Mouse (Mus musculus): ENCODE measurements around the gene Sfmbt2. TPM values are rescaled to one million over a fixed set of nuclear protein-coding genes. Genes with fewer than 3 reads are reported as not detected.

The Sfmbt2 gene
- total RNA-seq, 1 experiment from 2014 or later, result 8.0 TPM

GRCm38 (mm10) chr2:10370687-10371458 is 563 bp downstream of the Sfmbt2 start:
- ATAC-seq (ENCODE audit: extremely low read depth, insufficient number of reproducible peaks, low FRiP score, poor library complexity, severe bottlenecking), result no peak

GRCm38 (mm10) chr2:10371459-10371817 is 1.1 kb downstream of the Sfmbt2 start:
- ATAC-seq (ENCODE audit: extremely low read depth, insufficient number of reproducible peaks, low FRiP score, poor library complexity, severe bottlenecking), result no peak

GRCm38 (mm10) chr2:10371899-10372298 is 1.6 kb downstream of the Sfmbt2 start:
- ATAC-seq (ENCODE audit: extremely low read depth, insufficient number of reproducible peaks, low FRiP score, poor library complexity, severe bottlenecking), result no peak

GRCm38 (mm10) chr2:10372321-10372723 is 2.0 kb downstream of the Sfmbt2 start:
- ATAC-seq (ENCODE audit: extremely low read depth, insufficient number of reproducible peaks, low FRiP score, poor library complexity, severe bottlenecking), result peak; percentile 30; the same call in 1 of the 2 replicates

GRCm38 (mm10) chr2:10372776-10373507 is 2.6 kb downstream of the Sfmbt2 start:
- no peak for ATAC-seq (ENCODE audit: extremely low read depth, insufficient number of reproducible peaks, low FRiP score, poor library complexity, severe bottlenecking)

GRCm38 (mm10) chr2:10373508-10374206 is 3.3 kb downstream of the Sfmbt2 start:
- 0 out of 2 replicates have a peak, but pooled peaks have one; percentile 30 for ATAC-seq (ENCODE audit: extremely low read depth, insufficient number of reproducible peaks, low FRiP score, poor library complexity, severe bottlenecking)

- ATAC-seq (ENCODE audit: extremely low read depth, insufficient number of reproducible peaks, low FRiP score, poor library complexity, severe bottlenecking), result no peak
Observed at GRCm38 (mm10) chr2:10374207-10375023, 4.1 kb downstream of the Sfmbt2 start.

GRCm38 (mm10) chr2:10375024-10375372 is 4.7 kb downstream of the Sfmbt2 start:
- ATAC-seq (ENCODE audit: extremely low read depth, insufficient number of reproducible peaks, low FRiP score, poor library complexity, severe bottlenecking), result no peak

- ATAC-seq (ENCODE audit: extremely low read depth, insufficient number of reproducible peaks, low FRiP score, poor library complexity, severe bottlenecking), result no peak
Observed at GRCm38 (mm10) chr2:10389988-10390387, 19.7 kb downstream of the Sfmbt2 start.

GRCm38 (mm10) chr2:10390791-10391190 is 20.5 kb downstream of the Sfmbt2 start:
- no peak for ATAC-seq (ENCODE audit: extremely low read depth, insufficient number of reproducible peaks, low FRiP score, poor library complexity, severe bottlenecking)

- no peak for ATAC-seq (ENCODE audit: extremely low read depth, insufficient number of reproducible peaks, low FRiP score, poor library complexity, severe bottlenecking)
Observed at GRCm38 (mm10) chr2:10395143-10395542, 24.8 kb downstream of the Sfmbt2 start.

- ATAC-seq (ENCODE audit: extremely low read depth, insufficient number of reproducible peaks, low FRiP score, poor library complexity, severe bottlenecking), result no peak
Observed at GRCm38 (mm10) chr2:10397790-10398189, 27.5 kb downstream of the Sfmbt2 start.

- ATAC-seq (ENCODE audit: extremely low read depth, insufficient number of reproducible peaks, low FRiP score, poor library complexity, severe bottlenecking), result no peak
Observed at GRCm38 (mm10) chr2:10406151-10406550, 35.8 kb downstream of the Sfmbt2 start.

- no peak for ATAC-seq (ENCODE audit: extremely low read depth, insufficient number of reproducible peaks, low FRiP score, poor library complexity, severe bottlenecking)
Observed at GRCm38 (mm10) chr2:10409422-10409821, 39.1 kb downstream of the Sfmbt2 start.

- ATAC-seq (ENCODE audit: extremely low read depth, insufficient number of reproducible peaks, low FRiP score, poor library complexity, severe bottlenecking), result no peak
Observed at GRCm38 (mm10) chr2:10410069-10410468, 39.8 kb downstream of the Sfmbt2 start.

- no peak for ATAC-seq (ENCODE audit: extremely low read depth, insufficient number of reproducible peaks, low FRiP score, poor library complexity, severe bottlenecking)
Observed at GRCm38 (mm10) chr2:10420944-10421420, 50.7 kb downstream of the Sfmbt2 start.

GRCm38 (mm10) chr2:10437290-10437689 is 67.0 kb downstream of the Sfmbt2 start:
- no peak for ATAC-seq (ENCODE audit: extremely low read depth, insufficient number of reproducible peaks, low FRiP score, poor library complexity, severe bottlenecking)

- no peak for ATAC-seq (ENCODE audit: extremely low read depth, insufficient number of reproducible peaks, low FRiP score, poor library complexity, severe bottlenecking)
Observed at GRCm38 (mm10) chr2:10441811-10442210, 71.5 kb downstream of the Sfmbt2 start.

GRCm38 (mm10) chr2:10453577-10453976 is 83.3 kb downstream of the Sfmbt2 start:
- no peak for ATAC-seq (ENCODE audit: extremely low read depth, insufficient number of reproducible peaks, low FRiP score, poor library complexity, severe bottlenecking)
